Mouse (Mus musculus) neutrophil, adult 65 days (primary cell): ENCODE data around the gene Greb1. TPM values are rescaled to one million over a fixed set of nuclear protein-coding genes. Genes with fewer than 3 reads are reported as not detected.

Experiments
- total RNA-seq: library from RNA; stranded (reverse); gene quantifications from 2 replicates; pipeline ENCODE4 v1.2.4, GENCODE M21; 2023

The Greb1 gene
- not detected in 2 replicates for total RNA-seq

GRCm38 (mm10) chr12:16800259-16800958 lies at the start of gene Greb1:
Gene Greb1, minus strand, starts transcription at chr12:16800886.

DNA sequence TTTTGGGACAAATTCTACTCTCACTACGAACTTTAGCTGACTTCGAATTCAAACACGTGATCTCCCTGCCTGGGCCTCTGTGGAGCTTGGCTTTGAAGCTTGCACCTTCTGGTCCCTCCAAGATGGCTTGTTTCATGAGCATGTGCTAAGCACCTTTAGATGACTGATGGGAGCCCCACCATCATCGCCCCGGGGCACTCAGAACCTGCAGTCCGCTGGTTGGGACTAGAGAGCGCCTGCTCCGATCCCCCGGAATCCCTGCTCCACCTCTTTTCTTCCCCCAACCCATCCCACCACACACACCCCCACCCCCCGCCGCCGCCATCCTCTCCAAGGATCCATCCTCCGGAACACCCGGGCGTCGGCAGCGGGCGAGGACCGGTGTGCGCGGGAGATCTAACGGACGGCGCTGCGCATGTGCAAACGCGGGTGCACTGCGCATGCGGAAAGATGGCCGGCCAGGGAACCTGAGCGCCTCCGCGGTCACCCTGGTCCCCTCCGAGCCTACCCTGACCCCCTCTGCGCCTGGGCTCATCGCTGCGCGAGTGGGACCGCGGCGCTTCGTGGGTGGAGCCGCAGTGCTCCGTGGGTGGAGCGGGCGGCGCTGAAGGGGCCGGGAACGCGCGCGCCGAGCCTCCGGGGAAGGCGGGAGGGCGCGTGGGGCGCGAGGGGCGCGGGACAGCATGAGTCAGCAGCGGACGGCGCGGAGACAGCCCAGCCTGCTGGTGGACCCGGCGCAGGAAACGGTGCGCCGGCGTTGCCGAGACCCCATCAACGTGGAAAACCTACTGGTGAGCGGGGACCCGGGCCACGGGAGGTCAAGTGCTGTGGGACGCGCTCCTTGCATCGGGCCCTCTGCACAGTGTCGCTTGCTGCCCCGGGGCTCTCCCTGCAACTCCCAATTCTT lies 10.1 kb upstream of the Greb1 start, which contains the start of gene E2f6:
Gene E2f6 (plus strand): TSS at position 439 of the 907 bp plus-strand sequence.

GRCm38 (mm10) chr12:16653332-16654093 lies 147.2 kb downstream of the Greb1 start, which contains the start of gene Ntsr2:
Gene Ntsr2, plus strand, starts transcription at chr12:16653382.

Other genes with a start within 250 kb of the Greb1 start
- 6.2 and 7.0 TPM in 2 replicates for gene Lpin1, start 189.9 kb downstream of the Greb1 start, total RNA-seq
- not detected in 2 replicates for gene Ntsr2, start 147.5 kb downstream of the Greb1 start, total RNA-seq
- gene E2f6, start 10.1 kb upstream of the Greb1 start, total RNA-seq, result 8.0 and 11.5 TPM in 2 replicates
- 44.4 and 53.6 TPM in 2 replicates for gene Rock2, start 94.0 kb upstream of the Greb1 start, total RNA-seq
- 66.3 and 74.5 TPM in 2 replicates for gene Pqlc3, start 199.5 kb upstream of the Greb1 start, total RNA-seq
- gene 2410004P03Rik, start 210.8 kb upstream of the Greb1 start, total RNA-seq, result 0.27 and 0.44 TPM in 2 replicates